Mouse (Mus musculus) gastrocnemius, postnatal 36 days (tissue): ENCODE data around the gene Oat. TPM values are rescaled to one million over a fixed set of nuclear protein-coding genes. Genes with fewer than 3 reads are reported as not detected.

Source experiments
- DNase-seq, 2 experiments: peaks; one replicate each; pipeline ENCODE4 v3.0.0; 2022
- intact Hi-C: fragments of 180-260 bp; cut with DNase I; formaldehyde crosslinking; loops from one replicate; pipeline ENCODE4 v1.15.1; 2025
- total RNA-seq, 2 experiments: library from RNA; stranded (reverse); gene quantifications; 2 replicates each; pipeline ENCODE4 v1.2.3; 2021

The Oat gene
- total RNA-seq, 2 experiments from 2014 or later, result 129 to 144 TPM

DNA sequence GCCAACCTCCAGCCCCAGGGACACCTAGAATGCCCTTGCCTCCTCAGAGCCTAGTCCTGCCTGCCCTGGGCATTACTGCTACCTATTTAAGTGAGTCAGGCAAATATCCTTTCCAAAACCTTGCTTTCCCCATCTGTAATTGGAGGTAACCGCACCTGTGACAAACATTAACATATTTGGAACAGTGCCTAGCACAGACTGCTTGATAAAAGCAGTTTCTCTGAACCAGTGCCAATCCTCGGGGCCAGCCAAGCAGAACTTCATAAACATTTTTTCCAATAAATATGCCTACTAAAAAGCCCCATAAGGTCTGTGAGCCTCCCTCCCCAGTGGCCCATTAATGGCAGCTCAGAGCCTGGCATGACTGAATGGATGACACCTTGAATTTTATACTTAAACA, 22.1 kb downstream of the Oat start:
- no peak for DNase-seq
- intact Hi-C loops, result no loop called here

- DNase-seq, result peak; percentile 95
- intact Hi-C loops, result loop anchor here (2.0 kb wide), 2 partner anchors 77 to 325 kb away; no protein-coding TSS in a partner anchor
These were observed 24.7 kb downstream of the Oat start for GRCm38 (mm10) chr7:132551351-132552126.

DNA sequence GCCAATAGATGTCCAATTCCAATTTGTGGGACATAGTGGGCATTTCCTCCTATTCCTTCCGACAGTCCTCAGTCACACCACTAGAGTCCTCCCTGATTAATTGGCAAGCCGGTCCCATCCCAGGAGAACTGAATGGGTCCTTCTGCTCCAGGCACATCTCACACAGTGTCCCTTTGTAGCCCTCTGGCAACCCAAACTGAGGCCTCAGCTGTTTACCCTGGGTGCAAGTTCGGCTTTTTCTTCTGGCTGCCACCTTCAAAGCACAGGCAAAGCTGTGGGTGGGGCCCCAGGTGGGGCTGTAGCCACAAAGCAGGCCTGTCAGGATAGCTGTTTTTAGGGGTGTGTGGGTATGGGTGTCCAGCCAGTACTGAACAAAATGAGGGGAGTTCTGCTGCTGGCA, 29.1 kb downstream of the Oat start:
- DNase-seq, result no peak
- intact Hi-C loops, result loop anchor here (5.0 kb wide), 1 partner anchor 650 kb away; no protein-coding TSS in a partner anchor

DNA sequence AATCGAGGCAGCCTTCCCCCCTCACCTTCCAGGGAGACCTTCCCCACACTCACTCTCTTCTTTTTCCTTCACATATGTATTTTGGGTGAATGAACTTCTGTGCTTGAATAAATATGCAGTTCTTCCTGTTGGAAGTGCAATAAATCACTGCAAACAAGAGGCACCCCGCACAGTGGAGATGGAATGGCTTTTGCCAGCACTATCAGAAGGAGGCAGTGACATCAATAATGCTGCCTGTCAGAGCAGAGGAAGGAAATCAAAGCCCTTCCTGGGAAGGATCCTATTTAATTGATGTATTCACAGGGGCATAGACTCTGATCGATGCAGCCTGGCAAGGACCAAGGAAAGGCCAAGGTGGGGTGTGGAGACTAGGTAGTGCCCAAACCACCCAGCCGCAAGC, 33.8 kb downstream of the Oat start:
- intact Hi-C loops, result no loop called here
- DNase-seq, result no peak

- no peak for DNase-seq
- intact Hi-C loops, result no loop called here
These were observed 34.6 kb downstream of the Oat start for GRCm38 (mm10) chr7:132541566-132541965.

GRCm38 (mm10) chr7:132540597-132540996, 35.6 kb downstream of the Oat start:
- intact Hi-C loops, result no loop called here
- no peak for DNase-seq

- DNase-seq, result no peak
- intact Hi-C loops, result no loop called here
These were observed 47.0 kb downstream of the Oat start for GRCm38 (mm10) chr7:132529206-132529605.

DNA sequence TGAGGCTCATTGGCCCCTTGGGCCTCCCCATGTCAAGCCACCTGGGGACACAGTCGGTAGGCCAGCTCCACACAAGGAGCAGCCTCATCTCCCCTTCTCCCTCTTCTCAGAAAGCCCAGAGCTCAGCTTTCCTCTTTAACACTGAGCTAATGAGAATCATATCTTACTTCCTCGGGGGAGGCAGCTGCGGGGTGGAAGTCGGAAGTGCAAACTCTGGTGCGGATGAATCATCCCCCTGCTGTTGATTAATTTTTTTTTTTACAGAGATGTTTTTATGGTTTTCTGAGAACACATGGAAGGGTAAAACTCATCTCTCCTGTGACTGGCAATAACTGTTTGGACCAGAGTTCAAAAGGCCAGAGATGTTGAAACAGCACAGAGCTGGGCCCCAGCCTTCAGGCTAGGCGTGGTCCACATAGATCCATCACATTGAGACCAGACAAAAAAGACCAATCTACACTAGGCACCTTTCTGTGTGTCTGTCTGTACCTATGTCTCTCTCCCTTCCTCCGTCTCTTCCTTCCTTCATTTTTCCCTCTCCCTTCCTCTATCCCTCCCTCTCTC, 62.7 kb downstream of the Oat start:
- intact Hi-C loops, result no loop called here
- DNase-seq, result no peak

GRCm38 (mm10) chr7:132509110-132509509, 67.1 kb downstream of the Oat start:
- intact Hi-C loops, result no loop called here
- no peak for DNase-seq

Other genes with a start within 250 kb of the Oat start
- not detected for gene Nkx1-2, start 23.2 kb upstream of the Oat start, total RNA-seq
- gene Lhpp, start 34.2 kb upstream of the Oat start, total RNA-seq, result 10 to 100 TPM; 12.9 to 13.2 TPM
- gene Fam53b, start 237.5 kb upstream of the Oat start, total RNA-seq, result 10 to 100 TPM; 15.0 to 16.1 TPM